In the genomic region with DNA sequence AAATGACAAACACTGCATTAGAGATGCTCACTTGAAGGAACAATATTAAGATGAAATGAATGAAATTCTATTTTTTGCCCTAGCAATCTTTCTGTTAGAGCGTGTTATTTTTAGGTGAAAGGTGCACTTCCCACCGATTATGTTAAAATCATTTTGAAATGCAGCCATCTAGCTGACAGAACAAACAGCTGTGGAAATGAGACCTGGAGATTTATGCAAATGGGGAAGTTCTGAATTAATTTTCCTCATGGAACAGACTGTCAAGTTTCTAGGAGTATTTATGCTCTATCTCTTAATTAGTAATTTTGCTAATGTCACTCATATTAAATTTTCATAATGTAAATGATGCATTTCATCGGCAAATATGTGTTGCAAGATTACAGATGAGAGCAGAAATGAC, we compare ENCODE assay signal across 16 mouse cellular contexts.
"Had no signal": no experiment of that assay in that cellular context is flagged by ENCODE, and none has a peak within 500 bp of the region (broad histone marks: within the 10 kb centered on the region; RNA-seq: fewer than 3 reads in every experiment).

No protein-coding gene starts in this region.

- H3K9me3 ChIP-seq: kidney, embryonic 15.5 days; limb, embryonic 12.5 days; limb, embryonic 15.5 days; midbrain, embryonic 12.5 days had no signal

- H3K27ac ChIP-seq: kidney, embryonic 15.5 days; limb, embryonic 12.5 days; limb, embryonic 15.5 days; liver, embryonic 14.5 days; macrophage; midbrain, embryonic 12.5 days; stomach, postnatal 0 days had no signal

- H3K4me3 ChIP-seq: kidney, embryonic 15.5 days; limb, embryonic 12.5 days; limb, embryonic 15.5 days; midbrain, embryonic 12.5 days had no signal

- H3K4me2 ChIP-seq: kidney, embryonic 15.5 days; limb, embryonic 12.5 days; limb, embryonic 15.5 days; liver, embryonic 11.5 days; lung, embryonic 14.5 days; midbrain, embryonic 12.5 days had no signal

- H3K36me3 ChIP-seq: kidney, embryonic 15.5 days; limb, embryonic 12.5 days; limb, embryonic 15.5 days; midbrain, embryonic 12.5 days had no signal

- H3K9ac ChIP-seq: kidney, embryonic 15.5 days; limb, embryonic 12.5 days; limb, embryonic 15.5 days; liver, embryonic 14.5 days; liver, postnatal 0 days; lung, embryonic 14.5 days; midbrain, embryonic 12.5 days had no signal

- ATAC-seq: liver, postnatal 0 days; lung, postnatal 0 days had no signal

- H3K4me1 ChIP-seq: kidney, embryonic 15.5 days; limb, embryonic 12.5 days; limb, embryonic 15.5 days; midbrain, embryonic 12.5 days had no signal

- DNase-seq: kidney, adult 8-10 months; kidney, postnatal 10 days; kidney, postnatal 36 days; left cerebral cortex, postnatal 4 days; liver, postnatal 0 days; lung, embryonic 14.5 days; thymus, postnatal 36 days had no signal

- H3K27me3 ChIP-seq: kidney, embryonic 15.5 days; limb, embryonic 12.5 days; limb, embryonic 15.5 days; midbrain, embryonic 12.5 days had no signal
